Mouse (Mus musculus): ENCODE measurements around the gene Cyb5r4.
A peak's percentile ranks its signal among the peaks of the same experiment; 100 is the strongest.
"Not testable (repeated sequence)": the region's sequence is repeated elsewhere in the genome, so short reads cannot be mapped to it uniquely, and the experiment has no call there.

The Cyb5r4 gene

DNA sequence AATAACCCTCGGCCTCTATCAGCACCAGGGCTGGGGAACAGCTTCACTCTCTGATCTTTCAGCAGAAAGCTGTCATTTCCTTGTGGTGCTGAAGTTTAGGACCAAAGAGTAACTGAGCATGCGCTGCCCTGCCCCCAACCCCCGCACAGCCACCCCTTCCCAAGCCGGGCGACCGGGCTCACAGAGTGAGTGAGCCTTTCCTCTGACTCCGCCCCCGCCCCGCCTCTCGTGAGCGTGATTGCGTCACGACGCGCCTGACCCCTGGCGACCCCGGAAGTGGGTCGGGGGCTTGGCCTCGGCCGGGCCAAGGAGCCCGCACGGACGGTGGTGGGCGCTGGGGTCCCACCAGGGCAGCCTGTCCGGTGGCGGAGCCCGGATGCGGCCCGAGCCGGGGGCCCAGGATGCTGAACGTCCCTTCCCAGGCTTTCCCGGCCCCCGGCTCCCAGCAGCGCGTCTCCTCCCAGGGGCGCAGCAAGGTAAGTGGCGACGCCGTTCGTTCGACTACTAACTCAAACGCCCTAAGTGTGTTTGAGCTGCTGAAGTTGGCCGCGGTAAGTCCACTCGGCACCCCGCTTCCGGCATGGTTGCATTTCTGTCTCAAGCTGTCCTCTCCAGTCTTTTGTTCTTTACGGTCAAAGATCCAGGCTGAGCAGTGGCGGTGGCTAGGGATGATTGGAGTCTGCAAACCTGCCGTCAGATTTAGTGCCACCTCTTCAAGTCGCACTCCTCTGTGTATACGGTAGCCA lies at the start of gene Cyb5r4:
TSS of gene Cyb5r4 (plus strand) at position 237 of the 746 bp plus-strand sequence.
- peak; percentile 95 for DNase-seq

DNA sequence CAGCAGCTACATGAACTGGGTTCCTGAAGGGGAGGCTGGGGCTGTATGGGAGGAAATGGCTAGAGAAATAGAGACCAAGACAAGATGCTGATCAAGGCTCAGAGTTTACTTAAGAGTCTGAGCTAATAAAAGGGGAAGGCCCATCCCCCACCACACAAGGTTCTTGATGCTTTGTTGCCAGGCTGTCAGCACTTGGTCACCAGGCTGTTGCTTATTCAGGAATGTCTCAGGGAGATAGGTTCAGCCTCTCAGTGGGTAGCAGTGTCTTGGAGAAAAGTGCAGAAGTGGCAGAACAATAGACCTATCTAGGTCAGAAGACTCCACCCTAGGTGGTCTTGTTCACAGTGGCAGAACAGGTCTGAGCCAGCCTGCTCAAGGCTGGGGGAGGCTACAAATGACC lies 49.3 kb upstream of the Cyb5r4 start:
- DNase-seq = not testable (repeated sequence)

DNA sequence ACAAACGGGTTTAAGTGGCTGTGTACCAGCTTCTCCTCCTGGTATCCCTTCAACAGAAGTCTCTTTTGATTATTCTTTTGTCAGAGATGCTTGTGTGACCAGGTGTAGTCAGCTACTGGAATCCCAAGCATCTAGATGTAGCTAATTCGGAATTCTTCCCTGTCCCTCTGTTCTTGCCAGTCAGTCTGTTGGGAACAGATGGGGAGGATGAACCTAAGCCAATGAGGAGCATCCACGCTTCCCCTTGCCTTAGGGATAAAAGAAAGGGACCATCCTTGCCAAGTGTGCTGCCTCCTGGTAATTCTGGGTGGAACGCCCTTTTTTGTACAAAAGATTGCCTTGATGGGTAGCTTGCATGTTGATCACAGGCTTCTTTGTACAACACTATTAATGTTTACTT lies 48.3 kb upstream of the Cyb5r4 start:
- no peak for DNase-seq

DNA sequence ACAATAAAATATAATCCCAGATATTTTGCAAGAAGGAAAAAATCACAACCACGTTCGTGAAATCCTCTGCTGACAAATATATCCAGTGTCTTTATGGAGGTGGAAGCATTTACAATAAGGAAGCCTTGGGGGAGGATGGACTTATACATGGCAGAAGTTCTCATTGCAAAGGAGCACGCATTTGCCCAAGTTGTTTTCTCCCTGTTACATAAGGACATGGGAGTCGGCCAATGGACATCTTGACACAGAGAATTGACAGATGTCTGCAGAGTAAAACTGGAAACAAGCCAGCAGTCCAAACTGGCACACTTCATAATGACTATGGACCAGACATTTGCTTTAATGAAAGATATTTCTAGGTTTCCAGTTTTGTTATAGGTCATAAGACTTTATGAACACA lies 44.9 kb upstream of the Cyb5r4 start:
- DNase-seq = peak; percentile 9

DNA sequence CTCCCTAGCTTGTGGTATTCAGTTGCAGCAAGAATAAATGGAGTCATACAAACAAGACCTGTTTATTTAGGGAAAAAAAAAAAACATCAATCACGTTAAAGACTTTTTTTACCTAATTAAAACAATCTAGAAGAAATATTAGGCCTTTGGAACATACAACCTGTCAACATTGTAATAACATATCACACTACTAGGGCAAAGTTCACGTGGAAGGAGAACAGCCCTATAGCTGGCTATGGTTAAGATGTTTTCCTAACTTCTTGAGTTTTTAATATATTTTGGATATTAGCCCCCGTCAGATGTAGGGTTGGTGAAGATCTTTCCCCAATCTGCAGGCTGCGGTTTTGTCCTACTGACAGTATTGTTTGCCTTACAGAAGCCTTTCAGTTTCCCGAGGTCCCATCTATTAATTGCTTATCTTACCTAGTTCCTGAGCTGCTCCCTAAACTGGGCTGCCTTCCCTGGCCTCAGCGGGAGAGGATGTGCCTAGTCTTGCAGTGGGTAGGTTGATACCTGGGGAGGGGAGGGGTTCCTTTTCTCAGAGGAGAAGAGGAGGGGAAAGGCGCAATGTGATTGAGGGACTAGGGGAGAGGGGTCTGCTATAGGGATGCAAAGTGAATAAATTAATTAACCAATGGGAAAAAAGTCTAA lies 43.4 kb upstream of the Cyb5r4 start:
- DNase-seq = no peak

DNA sequence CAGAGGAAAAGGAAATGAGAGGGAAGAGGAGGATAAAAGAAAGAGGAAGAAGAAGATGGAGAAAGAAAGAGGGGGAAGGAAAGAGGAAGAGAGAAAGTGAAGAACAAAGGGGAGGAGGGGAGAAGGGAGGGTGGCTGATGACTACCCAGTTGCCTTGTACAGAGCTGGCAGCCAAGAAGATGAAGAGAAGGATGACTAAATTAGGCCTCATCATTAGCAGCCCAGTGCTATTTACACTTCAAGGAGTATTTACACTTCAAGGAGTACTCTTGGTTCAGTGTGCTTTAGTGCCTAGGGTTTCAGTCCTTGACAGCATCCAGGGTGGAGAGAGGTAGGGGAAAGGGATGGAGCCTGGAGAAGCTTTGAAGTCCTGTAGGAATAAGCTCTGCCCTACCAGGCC lies 41.8 kb upstream of the Cyb5r4 start:
- no peak for DNase-seq

DNA sequence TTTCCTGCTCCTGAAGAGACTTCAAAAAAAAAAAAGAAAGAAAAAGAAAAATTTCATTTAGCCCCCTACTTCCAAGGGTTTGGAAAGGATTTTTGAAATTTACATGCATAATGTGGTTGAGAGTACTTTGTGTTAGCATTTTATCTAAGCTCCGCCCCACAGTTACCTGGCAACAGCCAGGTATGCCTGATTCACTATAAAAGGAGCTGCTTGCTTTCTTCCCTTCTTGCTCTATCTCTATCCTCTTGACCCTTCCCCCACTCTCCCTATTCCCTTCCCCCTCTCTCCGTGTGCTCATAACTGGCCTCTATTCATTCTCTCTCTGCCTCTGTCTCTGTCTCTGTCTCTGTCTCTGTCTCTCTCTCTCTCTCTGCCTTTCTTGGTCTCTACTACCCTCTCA lies 40.9 kb upstream of the Cyb5r4 start:
- no peak for DNase-seq

DNA sequence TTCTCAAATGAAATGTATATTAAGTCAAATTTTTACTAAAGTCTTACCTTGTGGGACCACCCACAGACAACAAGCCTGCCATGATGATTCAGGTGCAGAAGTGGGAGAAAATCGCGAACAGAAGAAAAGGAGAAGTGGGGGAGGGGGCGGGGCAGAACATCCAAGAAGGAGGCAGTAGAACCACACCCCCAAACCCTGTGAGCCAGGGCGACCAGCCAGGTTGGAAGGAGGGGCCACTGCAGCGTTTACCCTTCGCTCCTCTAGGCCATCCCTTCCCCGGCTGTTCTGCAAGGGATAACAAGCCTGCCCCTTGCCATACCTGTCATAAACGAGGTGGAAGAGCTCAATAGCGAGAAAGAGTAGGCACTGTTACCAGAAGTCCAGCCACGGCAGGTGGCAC lies 40.3 kb upstream of the Cyb5r4 start:
- DNase-seq = no peak

DNA sequence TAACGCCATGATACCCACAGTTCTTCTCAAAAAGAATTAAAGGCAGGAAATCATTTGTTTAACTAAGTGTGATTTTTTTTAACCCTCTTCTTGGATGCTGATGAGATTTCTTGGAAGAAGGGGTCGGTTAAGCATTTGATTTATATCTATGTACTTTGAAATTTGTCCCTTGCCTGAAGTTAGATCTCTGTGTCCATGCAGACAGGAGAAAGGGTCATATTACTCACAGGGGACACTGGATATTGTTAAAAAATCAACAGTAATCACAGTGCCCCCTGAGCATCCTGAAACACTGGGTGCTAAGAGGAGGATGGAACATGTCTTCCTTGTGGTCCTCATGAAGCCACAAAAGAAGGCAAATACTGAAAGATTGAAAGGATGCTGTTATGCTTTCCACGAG lies 37.2 kb upstream of the Cyb5r4 start:
- DNase-seq = no peak

DNA sequence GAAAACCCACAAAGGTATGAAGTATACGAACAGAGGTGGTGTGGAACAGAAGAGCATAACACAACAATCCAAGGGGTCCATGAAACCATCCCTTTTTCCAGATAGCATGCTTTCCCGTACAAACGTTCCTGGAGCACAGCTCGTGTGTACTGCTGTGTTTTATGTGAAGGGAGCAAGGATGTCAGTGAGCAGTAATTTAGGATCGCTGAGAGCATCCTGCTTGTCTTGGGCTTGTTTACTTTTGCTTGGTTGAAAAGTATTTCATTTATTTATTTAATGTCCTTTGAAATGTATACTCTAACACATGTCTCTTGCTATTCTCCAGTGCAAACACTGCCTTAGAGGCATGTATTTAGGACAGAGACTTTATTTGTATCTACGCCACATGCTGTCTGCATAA lies 36.7 kb upstream of the Cyb5r4 start:
- DNase-seq = no peak

DNA sequence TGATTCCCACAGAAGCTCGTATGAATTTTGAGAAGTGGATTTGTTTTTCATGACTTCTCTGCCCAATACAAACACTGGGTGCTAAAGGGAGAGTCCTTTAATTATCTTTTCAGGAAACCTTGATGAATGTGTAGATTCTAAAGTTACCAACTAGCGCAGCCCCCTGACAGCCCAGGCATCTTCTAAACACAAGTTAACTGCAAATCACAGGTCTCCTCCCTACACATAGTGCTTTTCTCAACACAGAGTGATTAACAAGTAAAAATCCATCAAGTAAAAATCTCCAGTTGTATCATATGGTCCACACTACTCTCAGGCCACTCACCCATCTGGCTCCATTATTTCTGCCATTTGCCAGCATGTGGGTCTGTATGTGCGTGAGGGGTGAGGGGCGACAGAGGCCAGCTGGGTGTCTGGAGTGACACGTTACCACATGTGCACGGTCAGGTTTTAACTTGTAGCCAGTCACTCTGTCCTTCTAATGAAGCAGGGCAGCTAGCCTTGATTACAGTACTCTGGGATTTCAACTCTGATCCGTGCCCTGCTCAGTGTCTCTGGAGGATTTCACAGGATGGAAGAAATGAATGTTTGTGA lies 35.0 kb upstream of the Cyb5r4 start:
- no peak for DNase-seq

DNA sequence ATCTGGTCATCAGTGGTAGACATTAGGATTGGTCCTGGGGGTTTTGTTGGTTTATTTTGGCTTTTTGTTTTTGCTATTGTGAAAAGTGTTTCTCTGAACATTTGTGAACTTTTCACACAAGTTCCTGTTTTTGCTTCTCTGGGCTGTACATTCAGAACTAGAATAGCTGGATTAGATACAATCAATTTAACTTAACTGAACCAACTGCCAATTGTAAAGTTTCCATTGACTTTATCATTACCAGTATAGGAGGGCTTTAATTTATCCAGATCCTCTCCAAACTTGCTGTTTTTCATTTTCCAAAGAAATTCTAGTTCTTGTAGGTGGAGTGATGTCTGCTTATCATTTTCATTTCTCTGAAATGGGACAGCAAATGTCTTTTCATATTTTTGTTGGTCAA lies 32.0 kb upstream of the Cyb5r4 start:
- DNase-seq = no peak

DNA sequence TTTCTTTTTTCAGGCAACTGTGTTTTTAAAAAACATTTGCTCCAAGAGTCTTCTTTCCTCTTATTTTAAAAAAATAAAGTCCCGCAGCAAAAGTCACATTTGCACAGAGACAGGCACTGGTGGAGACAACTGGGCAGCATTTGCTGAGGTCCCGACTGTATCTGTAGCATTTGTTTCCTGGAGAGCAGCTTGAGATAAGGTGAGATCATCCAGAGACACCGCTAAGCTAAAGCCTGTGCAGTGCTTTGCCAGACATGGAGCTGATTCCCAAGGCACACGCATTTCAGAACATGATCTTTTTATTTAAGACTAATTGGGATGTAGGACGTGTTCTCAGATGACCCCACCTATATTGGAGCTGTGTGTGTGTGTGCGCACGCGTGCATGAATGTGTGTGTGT lies 30.1 kb upstream of the Cyb5r4 start:
- DNase-seq = no peak

DNA sequence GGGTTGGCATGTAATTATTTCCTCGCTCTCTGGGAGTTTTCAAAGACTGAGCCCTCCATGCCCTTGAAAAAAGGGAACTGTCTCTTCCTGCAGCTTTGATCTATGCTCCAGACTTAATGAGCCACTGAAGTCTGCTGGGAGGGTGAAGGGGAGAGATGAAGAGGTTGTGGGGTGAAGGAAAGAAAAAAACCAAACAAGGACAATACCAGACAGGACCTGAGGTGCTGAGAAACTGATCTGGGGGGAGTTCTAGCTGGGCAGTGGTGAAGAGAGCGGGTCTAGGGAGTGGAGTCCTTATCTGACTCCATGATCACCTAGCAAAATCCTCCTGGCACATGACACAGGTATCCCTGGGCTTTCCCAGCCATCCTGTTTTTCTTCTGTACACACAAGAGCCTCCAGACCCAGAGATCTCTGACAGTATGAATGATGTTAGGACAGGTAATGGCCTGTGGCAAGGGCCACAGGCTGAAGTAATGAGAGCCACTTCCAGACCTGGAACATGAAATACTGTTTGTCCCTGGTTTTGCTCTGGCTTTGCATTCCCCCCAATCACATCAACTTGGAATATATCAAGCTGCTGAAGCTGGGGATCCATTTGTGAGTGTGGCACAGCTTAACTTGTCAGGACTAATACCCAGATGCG lies 24.6 kb upstream of the Cyb5r4 start:
- DNase-seq = no peak

DNA sequence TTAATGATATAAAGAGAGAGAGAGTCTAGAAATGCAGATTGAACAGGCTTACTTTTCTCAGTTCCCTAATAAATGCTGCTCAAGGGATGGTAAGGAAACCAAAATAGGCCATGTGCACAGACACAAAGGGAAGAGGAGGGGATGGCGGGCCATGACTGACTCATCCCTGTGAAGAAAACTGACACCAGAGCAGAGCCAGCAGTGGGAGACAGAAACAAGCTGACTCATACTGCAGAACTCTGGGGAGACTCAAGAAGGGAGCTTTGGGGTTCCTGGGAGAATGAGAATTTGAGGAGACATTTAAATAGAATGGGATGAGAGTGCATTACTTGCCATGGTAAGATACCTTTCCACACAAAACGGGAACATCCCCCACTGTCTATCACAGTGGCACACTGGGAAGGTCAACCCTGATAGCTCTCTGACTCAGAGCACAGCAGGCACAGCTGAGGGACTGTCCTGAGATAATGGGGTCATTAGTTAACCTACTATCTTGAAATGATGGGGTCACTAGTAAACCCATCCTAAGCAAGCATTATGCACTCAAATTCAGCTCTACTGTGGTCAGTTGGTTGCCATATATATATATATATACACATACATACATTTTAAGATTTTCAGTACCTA lies 21.7 kb upstream of the Cyb5r4 start:
- peak; percentile 86 for DNase-seq

DNA sequence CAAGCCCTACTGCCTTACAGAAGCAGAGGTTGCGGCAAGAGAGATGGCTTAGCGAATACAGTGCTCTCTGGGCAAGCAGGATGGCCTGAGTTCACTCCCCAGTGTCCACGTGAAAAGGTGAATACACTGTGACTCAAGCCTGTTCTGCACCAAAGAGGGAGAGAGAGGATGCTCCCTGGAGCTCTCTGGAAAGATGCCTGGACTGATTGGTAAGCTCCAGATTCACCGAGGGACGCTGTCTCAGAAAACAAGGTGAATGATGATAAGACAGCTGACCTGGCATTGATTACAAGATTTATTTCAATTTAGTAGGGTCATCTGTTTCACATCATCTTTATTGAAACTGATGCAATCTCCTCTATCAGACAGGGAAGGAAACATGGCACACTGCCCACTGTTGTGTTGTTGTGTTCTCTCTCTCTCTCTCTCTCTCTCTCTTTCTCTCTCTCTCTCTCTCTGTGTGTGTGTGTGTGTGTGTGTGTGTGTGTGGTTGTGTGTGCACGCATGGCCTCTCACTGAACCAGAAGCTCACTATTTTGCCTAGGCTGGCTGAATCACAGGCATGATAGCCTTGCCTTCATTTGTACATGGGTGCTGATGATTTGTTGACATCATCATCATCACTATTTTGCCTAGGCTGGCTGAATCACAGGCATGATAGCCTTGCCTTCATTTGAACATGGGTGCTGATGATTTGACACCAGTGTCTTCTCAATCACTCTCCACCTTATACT lies 16.9 kb upstream of the Cyb5r4 start:
- DNase-seq = no peak

DNA sequence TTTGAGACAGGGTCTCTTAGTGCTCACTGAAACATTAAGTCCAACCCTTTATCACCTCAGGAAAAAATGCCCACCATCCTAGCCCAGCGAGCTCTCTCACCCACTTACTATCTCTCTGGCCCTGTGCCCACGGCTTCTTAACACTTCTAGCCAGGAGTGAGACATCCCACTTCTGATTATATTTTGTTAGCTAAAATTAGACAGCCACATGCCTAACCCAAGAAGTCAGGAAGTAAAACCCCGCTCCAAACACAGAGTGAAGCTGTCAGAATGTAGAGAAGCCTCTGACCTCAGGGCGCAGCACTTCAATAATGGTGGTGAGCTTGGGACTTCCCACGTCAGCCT lies 16.4 kb upstream of the Cyb5r4 start:
- no peak for DNase-seq

DNA sequence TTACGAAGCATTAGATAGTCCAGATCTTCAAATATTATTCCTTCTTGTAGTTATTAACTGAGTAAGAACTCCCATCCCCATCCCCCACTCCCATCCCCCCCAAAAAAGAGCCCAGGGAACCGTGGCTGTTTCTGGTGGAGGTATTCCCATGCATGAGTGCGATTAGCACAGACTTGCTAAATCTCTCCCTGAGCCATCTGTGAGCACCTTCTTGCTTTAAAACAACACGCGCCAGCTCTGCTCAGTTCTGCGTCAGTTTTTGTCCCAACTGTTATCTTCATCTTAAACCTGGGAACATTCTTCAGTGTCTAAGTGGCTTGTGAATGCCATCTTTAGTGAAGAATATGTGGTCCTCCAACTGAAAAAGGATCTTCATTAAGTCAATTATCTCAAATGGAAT lies 13.3 kb upstream of the Cyb5r4 start:
- DNase-seq = no peak

DNA sequence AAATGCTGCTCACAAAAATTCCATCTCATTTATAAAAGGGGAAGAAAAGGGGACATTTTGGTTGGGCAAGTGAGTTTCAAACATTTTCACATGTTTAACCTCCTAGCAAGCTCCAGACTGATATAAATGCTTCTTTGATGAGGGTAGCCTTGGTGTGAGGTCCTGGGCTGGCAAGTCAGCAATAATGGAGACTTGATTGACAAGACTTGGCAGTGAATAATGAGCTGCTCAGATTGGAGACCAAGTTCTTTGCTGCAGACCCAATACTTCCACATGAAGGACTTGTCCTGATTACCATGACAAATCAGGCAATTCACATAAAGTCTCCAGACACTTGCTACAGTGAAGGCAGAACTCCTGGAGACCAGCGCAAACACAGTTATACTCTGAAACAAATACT lies 12.9 kb upstream of the Cyb5r4 start:
- DNase-seq = no peak

DNA sequence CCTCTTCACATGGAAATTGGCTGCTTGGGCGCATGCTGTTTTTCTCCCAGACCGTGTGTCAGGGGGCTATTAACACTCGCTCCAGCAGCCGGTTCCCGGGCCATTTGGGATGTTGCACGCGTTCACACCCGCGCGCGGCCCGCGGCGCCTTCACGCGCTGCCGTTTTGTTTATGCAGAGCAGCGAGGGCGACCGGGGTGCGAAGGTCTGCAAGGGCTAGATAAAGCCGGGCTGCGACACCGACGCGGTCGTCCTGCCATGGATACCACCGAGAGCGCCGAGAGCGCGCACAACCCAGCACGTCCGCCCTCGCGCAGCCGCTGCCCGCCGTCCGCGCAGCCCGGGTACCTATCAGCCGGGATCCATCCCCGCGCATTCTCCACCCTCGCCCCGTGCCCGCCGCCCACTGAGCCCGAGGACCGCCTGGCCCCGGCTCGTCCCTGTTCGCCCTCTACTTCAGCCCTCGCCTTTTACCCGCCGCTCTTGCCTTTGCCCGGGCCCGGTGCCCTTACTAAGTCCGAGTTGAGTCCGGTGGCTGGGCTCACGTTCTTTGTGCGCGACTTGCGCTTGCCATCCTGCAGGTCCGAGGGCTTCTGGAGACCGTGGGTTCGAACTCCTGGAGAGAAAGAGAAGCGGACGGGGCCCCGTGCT lies 6.4 kb upstream of the Cyb5r4 start, which contains the start of gene Ripply2:
TSS of gene Ripply2 (plus strand) at position 250 of the 650 bp plus-strand sequence.
- DNase-seq = peak; percentile 54

DNA sequence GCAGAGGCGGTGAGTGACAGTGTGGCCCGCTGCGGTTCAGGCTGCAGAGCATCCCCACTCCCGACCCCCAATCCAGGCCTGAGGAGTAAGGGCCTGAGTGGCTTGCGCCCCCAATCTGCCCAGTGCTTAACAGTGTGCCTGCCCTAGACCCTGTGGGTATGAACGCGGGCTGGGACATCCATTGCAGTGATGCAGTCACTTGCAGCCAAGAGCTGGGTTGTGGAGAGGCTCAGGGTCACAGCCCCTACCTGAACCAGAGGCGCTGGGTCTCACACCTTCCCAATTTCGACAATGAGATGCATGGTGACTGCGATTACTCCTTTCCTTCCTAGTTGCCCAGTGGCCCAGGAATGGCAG lies 5.9 kb upstream of the Cyb5r4 start:
- no peak for DNase-seq

DNA sequence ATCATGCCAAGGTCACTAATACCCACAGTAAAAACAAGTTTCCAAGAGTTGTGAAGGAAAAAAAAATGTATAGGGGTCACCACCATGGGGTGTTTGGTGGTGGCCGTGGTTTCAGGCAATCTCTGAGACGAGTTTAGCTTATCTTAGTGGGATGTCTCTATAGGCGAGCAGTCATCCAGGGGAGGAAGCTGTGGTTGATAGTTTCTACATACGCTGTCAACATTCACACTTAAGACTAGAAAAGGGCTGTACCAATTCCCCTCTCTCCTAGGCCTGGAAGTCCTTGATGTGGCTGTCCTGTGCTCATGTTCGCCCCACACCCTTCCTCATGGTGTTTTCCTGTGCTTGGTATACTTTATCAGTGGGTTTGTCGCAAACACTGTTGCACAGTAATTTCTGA lies 4.0 kb downstream of the Cyb5r4 start:
- no peak for DNase-seq
